Mouse (Mus musculus) liver, embryonic 12.5 days (tissue): Measurements from ENCODE around the gene Ggt1. TPM values are rescaled to one million over a fixed set of nuclear protein-coding genes. Genes with fewer than 3 reads are reported as not detected.
A peak's percentile ranks its signal among the peaks of the same experiment; 100 is the strongest.

Experiments
- ATAC-seq: fragments of 200-750 bp; cut with Nextera tagmentation; 2 replicates; pipeline ENCODE4 v1.8.0; 2017; ENCODE audit warnings: moderate number of reproducible peaks, mild to moderate bottlenecking, moderate library complexity
- H3K27ac ChIP-seq: fragments of 300-500 bp; sonication (generic); 2 replicates; pipeline ENCODE4 v1.5.1; 2016; ENCODE audit warnings: mild to moderate bottlenecking
- H3K27me3 ChIP-seq: fragments of 300-500 bp; sonication (generic); replicated peaks from 2 replicates; pipeline ENCODE4 v1.6.1; 2016; ENCODE audit warnings: mild to moderate bottlenecking, moderate library complexity
- H3K36me3 ChIP-seq: fragments of 300-500 bp; sonication (generic); 2 replicates; pipeline ENCODE4 v1.6.1; 2016; ENCODE audit warnings: mild to moderate bottlenecking, moderate library complexity
- H3K4me1 ChIP-seq: fragments of 300-500 bp; sonication (generic); 2 replicates; pipeline ENCODE4 v1.6.1; 2016
- H3K4me2 ChIP-seq: fragments of 300-500 bp; sonication (generic); 2 replicates; pipeline ENCODE4 v1.6.1; 2016; ENCODE audit warnings: mild to moderate bottlenecking, moderate library complexity
- H3K4me3 ChIP-seq: fragments of 300-500 bp; sonication (generic); 2 replicates; pipeline ENCODE4 v1.5.1; 2016; ENCODE audit warnings: mild to moderate bottlenecking, moderate library complexity
- H3K9ac ChIP-seq: fragments of 300-500 bp; sonication (generic); 2 replicates; pipeline ENCODE4 v1.6.1; 2016; ENCODE audit warnings: mild to moderate bottlenecking, moderate library complexity
- H3K9me3 ChIP-seq: fragments of 300-500 bp; sonication (generic); replicated peaks from 2 replicates; pipeline ENCODE4 v1.6.1; 2016; ENCODE audit warnings: mild to moderate bottlenecking, moderate library complexity
- WGBS: fragments of 180-500 bp; shearing (Covaris S2); methylation state at CpG from one replicate; pipeline ENCODE4 v1.1.7; 2016; ENCODE audit not compliant: insufficient replicate concordance; 5-methylcytosine and 5-hydroxymethylcytosine counted together
- polyA plus RNA-seq: library from polyadenylated mRNA; unstranded; fragments of >200 nt; fragmentation: Nextera tagmentation; extraction: Ambion mirVana; gene quantifications from 2 replicates; pipeline ENCODE4 v1.2.1, GENCODE M21; 2016

The Ggt1 gene
- polyA plus RNA-seq, 1 experiment from 2014 or later, result 2.6 TPM

- Histone ChIP-seq H3K27ac (no peak overlapping the region), H3K27me3 (no peaks in the 10 kb centered on the region), H3K4me2 (no peak overlapping the region), H3K9me3 (no peaks in the 10 kb centered on the region), H3K4me3 (no peak overlapping the region), H3K36me3 (no peaks in the 10 kb centered on the region), H3K9ac (no peak overlapping the region), H3K4me1 (no peaks in the 10 kb centered on the region)
- ATAC-seq, result no peak
- WGBS, result 63% methylated on average over 6 of the region's 6 CpGs
Measured at GRCm38 (mm10) chr10:75579129-75579528, 17.7 kb downstream of the Ggt1 start.

DNA sequence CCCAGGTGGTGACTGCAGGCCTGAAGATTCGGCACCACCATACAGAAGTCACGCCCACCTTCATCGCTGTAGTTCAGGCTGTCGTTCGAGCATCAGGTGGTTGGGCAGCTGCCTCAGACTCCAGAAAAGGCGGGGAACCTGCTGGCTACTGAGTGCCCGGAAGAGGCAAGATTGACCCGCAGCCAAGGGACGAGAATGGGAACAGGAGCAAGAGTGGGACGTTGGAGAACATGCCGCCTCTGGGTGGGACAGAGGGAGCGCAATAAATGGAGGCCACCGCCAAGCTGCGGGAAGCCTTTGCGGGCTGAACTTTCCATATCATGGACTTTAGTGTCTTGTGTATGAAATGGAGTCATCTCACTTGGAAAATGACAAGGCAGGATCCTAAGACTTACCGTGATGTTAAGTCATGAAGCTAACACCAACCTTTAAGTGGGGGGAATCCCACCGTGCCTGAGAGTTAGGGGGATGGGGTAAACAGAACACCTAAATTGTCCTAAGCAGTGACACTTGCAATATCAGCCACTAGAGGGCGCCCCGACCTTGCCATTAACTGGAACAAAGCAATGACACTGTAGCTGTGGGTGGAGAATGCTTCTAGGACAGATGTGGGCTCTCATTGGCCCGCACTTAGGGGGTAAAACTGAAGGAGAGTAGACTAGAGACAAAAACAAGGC, 24.6 kb downstream of the Ggt1 start:
- peak; percentile 34; the same call in 1 of the 2 replicates for ATAC-seq
- no peak overlapping the region for H3K9ac ChIP-seq
- H3K4me2 ChIP-seq, result peak overlapping the region; percentile 7; the same call in 1 of the 2 replicates
- no peak overlapping the region for H3K27ac ChIP-seq
- peaks cover 16% of the 10 kb centered on the region for H3K27me3 ChIP-seq
- no peaks in the 10 kb centered on the region for H3K36me3 ChIP-seq
- 22% methylated on average over 20 of the region's 20 CpGs for WGBS
- no peaks in the 10 kb centered on the region for H3K9me3 ChIP-seq
- H3K4me3 ChIP-seq, result no peak overlapping the region
- peaks cover 18% of the 10 kb centered on the region for H3K4me1 ChIP-seq

- H3K36me3 ChIP-seq, result no peaks in the 10 kb centered on the region
- H3K9ac ChIP-seq, result no peak overlapping the region
- H3K4me2 ChIP-seq, result no peak overlapping the region
- H3K9me3 ChIP-seq, result no peaks in the 10 kb centered on the region
- ATAC-seq, result no peak
- no peak overlapping the region for H3K4me3 ChIP-seq
- no peak overlapping the region for H3K27ac ChIP-seq
- H3K4me1 ChIP-seq, result peaks cover 23% of the 10 kb centered on the region
- peaks cover 16% of the 10 kb centered on the region for H3K27me3 ChIP-seq
- WGBS, result 78% methylated on average over 1 of the region's 1 CpGs
Measured at GRCm38 (mm10) chr10:75586553-75586879, 25.1 kb downstream of the Ggt1 start.

GRCm38 (mm10) chr10:75587781-75588180, 26.4 kb downstream of the Ggt1 start:
- Histone ChIP-seq H3K4me1 (peaks cover 26% of the 10 kb centered on the region), H3K9ac (no peak overlapping the region), H3K27me3 (peaks cover 16% of the 10 kb centered on the region), H3K27ac (no peak overlapping the region), H3K4me2 (no peak overlapping the region), H3K9me3 (no peaks in the 10 kb centered on the region), H3K36me3 (no peaks in the 10 kb centered on the region), H3K4me3 (no peak overlapping the region)
- WGBS, result 66% methylated on average over 4 of the region's 4 CpGs
- no peak for ATAC-seq

DNA sequence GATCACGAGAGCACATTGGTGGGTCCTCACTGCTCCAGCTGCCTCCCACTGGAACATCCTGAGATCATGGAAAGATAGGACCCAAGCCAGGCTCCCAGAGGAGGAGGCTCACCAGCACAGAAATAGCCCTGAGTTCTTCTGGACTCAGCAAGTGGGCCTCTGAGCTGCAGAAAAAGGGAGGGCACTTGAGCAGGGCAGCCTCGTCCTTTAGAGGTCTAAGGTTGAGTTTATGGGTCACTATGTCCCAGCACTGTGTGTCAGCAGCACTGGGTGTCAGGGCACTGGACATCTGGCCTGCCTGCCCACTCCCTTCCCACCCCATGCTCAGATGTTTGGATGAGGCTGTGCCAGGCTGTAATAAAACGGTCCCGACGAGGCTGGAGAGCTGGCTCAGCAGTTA, 26.9 kb downstream of the Ggt1 start:
- H3K27ac ChIP-seq, result no peak overlapping the region
- H3K9me3 ChIP-seq, result no peaks in the 10 kb centered on the region
- no peak for ATAC-seq
- WGBS, result 67% methylated on average over 5 of the region's 5 CpGs
- peaks cover 26% of the 10 kb centered on the region for H3K4me1 ChIP-seq
- H3K4me3 ChIP-seq, result no peak overlapping the region
- no peaks in the 10 kb centered on the region for H3K36me3 ChIP-seq
- no peak overlapping the region for H3K9ac ChIP-seq
- peaks cover 16% of the 10 kb centered on the region for H3K27me3 ChIP-seq
- no peak overlapping the region for H3K4me2 ChIP-seq

GRCm38 (mm10) chr10:75589129-75589528, 27.7 kb downstream of the Ggt1 start, which contains the start of gene Ggt5:
Ggt5 (plus strand) TSS chr10:75589340.
- no peak within 1 kb of the TSS for H3K27ac ChIP-seq
- no peaks in the 10 kb centered on the region for H3K9me3 ChIP-seq
- H3K36me3 ChIP-seq, result no peaks in the 10 kb centered on the region
- peaks cover 16% of the 10 kb centered on the region for H3K27me3 ChIP-seq
- H3K4me1 ChIP-seq, result peaks cover 26% of the 10 kb centered on the region
- 0 out of 2 replicates have a peak within 1 kb of the TSS, but pooled peaks have one; percentile 3 for H3K4me2 ChIP-seq
- no peak within 1 kb of the TSS for H3K4me3 ChIP-seq
- no peak for ATAC-seq
- 21% methylated on average over 5 of the region's 5 CpGs for WGBS
- no peak within 1 kb of the TSS for H3K9ac ChIP-seq

- H3K9ac ChIP-seq, result no peak overlapping the region
- no peak overlapping the region for H3K27ac ChIP-seq
- no peak overlapping the region for H3K4me3 ChIP-seq
- WGBS, result 60% methylated on average over 16 of the region's 16 CpGs
- H3K9me3 ChIP-seq, result no peaks in the 10 kb centered on the region
- peaks cover 14% of the 10 kb centered on the region for H3K27me3 ChIP-seq
- H3K36me3 ChIP-seq, result no peaks in the 10 kb centered on the region
- no peak for ATAC-seq
- peaks cover 26% of the 10 kb centered on the region for H3K4me1 ChIP-seq
- H3K4me2 ChIP-seq, result 0 out of 2 replicates have a peak overlapping the region, but pooled peaks have one; percentile 3
Measured at GRCm38 (mm10) chr10:75589651-75590050, 28.2 kb downstream of the Ggt1 start.

- no peaks in the 10 kb centered on the region for H3K36me3 ChIP-seq
- no peak overlapping the region for H3K4me2 ChIP-seq
- ATAC-seq, result no peak
- no peaks in the 10 kb centered on the region for H3K9me3 ChIP-seq
- no peaks in the 10 kb centered on the region for H3K27me3 ChIP-seq
- H3K4me1 ChIP-seq, result peaks cover 26% of the 10 kb centered on the region
- peak overlapping the region; percentile 12 for H3K27ac ChIP-seq
- H3K4me3 ChIP-seq, result no peak overlapping the region
- 39% methylated on average over 12 of the region's 12 CpGs for WGBS
- no peak overlapping the region; the same call in 1 of the 2 replicates for H3K9ac ChIP-seq
Measured at GRCm38 (mm10) chr10:75591211-75591894, 29.9 kb downstream of the Ggt1 start.

DNA sequence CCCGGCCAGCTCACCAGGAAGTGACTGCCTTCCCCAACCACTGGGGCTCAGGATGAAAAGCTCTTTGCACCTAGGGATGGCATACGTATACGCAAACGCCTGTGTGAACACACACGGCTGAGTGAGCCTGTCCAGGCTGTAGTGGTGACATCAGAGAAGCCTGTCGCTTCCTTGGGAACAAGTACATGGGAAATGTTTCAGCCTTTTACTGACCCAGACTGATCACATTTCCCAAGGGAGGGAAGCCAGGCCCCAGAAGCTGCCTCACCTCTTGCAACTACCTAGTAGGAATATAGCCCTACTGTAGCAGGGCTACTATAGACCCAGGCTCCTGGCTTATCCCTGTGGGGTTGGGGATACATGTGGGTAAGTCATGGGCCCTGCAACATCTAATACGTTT, 31.2 kb downstream of the Ggt1 start:
- no peak overlapping the region for H3K4me2 ChIP-seq
- no peak overlapping the region for H3K4me3 ChIP-seq
- no peaks in the 10 kb centered on the region for H3K36me3 ChIP-seq
- 68% methylated on average over 7 of the region's 7 CpGs for WGBS
- H3K9me3 ChIP-seq, result 0 out of 2 replicates have a peak, but pooled peaks cover 7% of the 10 kb centered on the region
- no peak overlapping the region for H3K9ac ChIP-seq
- H3K27me3 ChIP-seq, result no peaks in the 10 kb centered on the region
- H3K4me1 ChIP-seq, result peaks cover 26% of the 10 kb centered on the region
- no peak overlapping the region for H3K27ac ChIP-seq
- ATAC-seq, result no peak

DNA sequence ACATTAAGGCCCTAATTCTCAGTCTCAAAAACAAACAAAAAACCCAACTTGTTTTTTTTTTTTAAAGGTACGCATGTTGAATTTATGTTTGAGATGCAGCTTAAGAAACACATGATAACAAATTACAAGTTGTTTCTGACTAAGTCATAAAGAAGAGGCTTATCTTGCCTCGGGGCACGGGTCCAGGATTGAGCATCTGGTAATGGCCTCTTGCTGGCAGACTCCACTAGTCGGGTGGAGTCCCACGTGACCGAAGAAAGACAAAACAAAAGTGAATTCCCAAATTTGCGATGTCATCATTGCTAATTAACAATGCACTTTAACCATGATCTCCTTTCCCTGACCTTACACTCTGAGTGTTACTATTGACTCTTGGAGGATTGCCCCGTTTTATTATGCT, 34.6 kb downstream of the Ggt1 start:
- H3K9ac ChIP-seq, result no peak overlapping the region
- 76% methylated on average over 8 of the region's 8 CpGs for WGBS
- H3K4me2 ChIP-seq, result no peak overlapping the region
- H3K36me3 ChIP-seq, result no peaks in the 10 kb centered on the region
- H3K27ac ChIP-seq, result no peak overlapping the region
- H3K9me3 ChIP-seq, result 0 out of 2 replicates have a peak, but pooled peaks cover 7% of the 10 kb centered on the region
- H3K27me3 ChIP-seq, result no peaks in the 10 kb centered on the region
- no peak overlapping the region for H3K4me3 ChIP-seq
- peaks cover 9% of the 10 kb centered on the region; the same call in 1 of the 2 replicates for H3K4me1 ChIP-seq
- ATAC-seq, result no peak

GRCm38 (mm10) chr10:75600189-75600730, 38.9 kb downstream of the Ggt1 start:
- WGBS, result 61% methylated on average over 7 of the region's 7 CpGs
- Histone ChIP-seq H3K4me3 (no peak overlapping the region), H3K27me3 (no peaks in the 10 kb centered on the region), H3K9ac (no peak overlapping the region), H3K36me3 (no peaks in the 10 kb centered on the region), H3K27ac (no peak overlapping the region), H3K4me1 (no peaks in the 10 kb centered on the region), H3K9me3 (0 out of 2 replicates have a peak, but pooled peaks cover 7% of the 10 kb centered on the region), H3K4me2 (no peak overlapping the region)
- ATAC-seq, result no peak

GRCm38 (mm10) chr10:75605162-75605846, 43.9 kb downstream of the Ggt1 start:
- H3K4me2 ChIP-seq, result no peak overlapping the region
- 31% methylated on average over 11 of the region's 11 CpGs for WGBS
- no peak overlapping the region for H3K4me3 ChIP-seq
- no peaks in the 10 kb centered on the region for H3K4me1 ChIP-seq
- ATAC-seq, result no peak
- H3K27ac ChIP-seq, result no peak overlapping the region
- no peak overlapping the region for H3K9ac ChIP-seq
- H3K27me3 ChIP-seq, result 0 out of 2 replicates have a peak, but pooled peaks cover 4% of the 10 kb centered on the region
- H3K9me3 ChIP-seq, result no peaks in the 10 kb centered on the region
- no peaks in the 10 kb centered on the region for H3K36me3 ChIP-seq
